Mouse (Mus musculus): ENCODE measurements around the gene Sestd1. TPM values are rescaled to one million over a fixed set of nuclear protein-coding genes. Genes with fewer than 3 reads are reported as not detected.

The Sestd1 gene
- total RNA-seq, 1 experiment from 2014 or later = 1.0 TPM

DNA sequence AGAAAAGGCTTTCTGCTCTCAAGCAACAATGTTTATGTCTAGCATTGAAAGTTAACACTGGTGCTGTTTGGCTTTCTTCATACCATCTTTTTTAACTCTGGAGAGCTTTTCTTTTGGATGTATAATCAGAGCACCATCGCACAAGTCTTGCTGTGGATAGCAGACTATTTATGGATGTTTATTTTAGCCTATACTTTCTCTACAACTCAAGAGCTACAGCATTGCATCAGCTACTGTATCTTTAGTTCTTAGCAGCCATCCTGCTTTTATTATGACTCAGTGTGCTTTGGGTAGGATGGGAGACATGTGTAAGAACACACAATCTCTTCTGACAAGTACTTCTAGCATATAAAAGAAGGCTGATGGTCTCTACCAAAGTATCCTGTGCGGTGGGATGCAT is 96.7 kb downstream of the Sestd1 start:
- no peak for ATAC-seq (ENCODE audit: extremely low read depth, insufficient number of reproducible peaks, low FRiP score, poor library complexity, severe bottlenecking)

- no peak for ATAC-seq (ENCODE audit: extremely low read depth, insufficient number of reproducible peaks, low FRiP score, poor library complexity, severe bottlenecking)
Measured at GRCm38 (mm10) chr2:77182996-77183380, 97.4 kb downstream of the Sestd1 start.

DNA sequence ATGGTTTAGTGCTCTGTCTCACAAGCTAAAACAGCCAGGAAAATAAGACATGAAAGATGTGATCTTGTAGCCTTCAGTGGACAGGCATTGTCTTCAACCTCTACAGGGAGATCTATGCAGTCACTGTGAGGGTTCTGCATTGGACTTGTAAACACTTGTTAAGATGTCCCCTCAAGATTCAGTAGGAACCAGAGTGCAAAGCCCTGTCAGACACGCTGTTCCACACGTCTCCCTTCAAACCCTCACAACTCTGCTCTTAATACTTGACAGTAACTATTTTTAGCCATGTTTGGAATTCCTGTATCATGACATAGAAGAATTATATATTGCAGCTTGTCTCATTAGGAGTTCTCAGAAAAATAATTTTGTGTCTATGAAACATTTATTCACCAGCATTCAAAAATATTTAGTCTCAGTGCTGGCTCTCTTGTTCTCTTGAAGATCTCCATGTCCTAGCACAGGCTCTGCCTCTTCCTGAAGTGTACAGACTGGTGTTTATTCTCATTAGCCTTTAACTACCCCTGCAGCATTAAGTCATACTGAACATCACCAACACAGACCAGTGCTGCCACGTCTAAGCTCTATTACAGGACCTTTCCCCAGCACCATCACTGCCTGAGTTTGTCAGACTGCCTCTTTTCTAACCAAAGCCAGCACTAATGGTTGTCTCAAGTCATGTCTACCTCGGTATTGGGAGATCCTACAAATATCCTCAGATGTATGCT is 98.0 kb downstream of the Sestd1 start:
- ATAC-seq (ENCODE audit: extremely low read depth, insufficient number of reproducible peaks, low FRiP score, poor library complexity, severe bottlenecking) = no peak

DNA sequence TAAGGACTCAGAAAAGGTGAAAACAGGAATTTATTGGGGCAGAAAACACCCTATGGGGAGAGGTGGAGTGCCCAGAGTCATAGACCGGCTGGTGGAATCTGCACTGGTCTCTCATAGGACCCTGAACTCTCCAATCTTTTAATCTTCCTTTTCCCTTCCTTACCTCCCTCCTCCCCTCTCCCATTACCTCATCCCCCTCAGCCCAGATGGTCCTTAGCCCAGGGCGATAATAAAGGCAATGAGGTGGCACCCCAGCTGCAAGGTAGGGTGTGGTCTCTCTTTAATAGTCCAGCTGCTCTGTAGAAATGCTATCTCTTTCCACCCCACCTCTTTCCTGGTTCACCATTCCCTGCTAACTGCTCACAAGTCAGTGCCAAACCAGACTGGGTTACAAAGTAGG is 102.9 kb downstream of the Sestd1 start:
- no peak for ATAC-seq (ENCODE audit: extremely low read depth, insufficient number of reproducible peaks, low FRiP score, poor library complexity, severe bottlenecking)

GRCm38 (mm10) chr2:77176413-77176812 is 104.0 kb downstream of the Sestd1 start:
- no peak for ATAC-seq (ENCODE audit: extremely low read depth, insufficient number of reproducible peaks, low FRiP score, poor library complexity, severe bottlenecking)

GRCm38 (mm10) chr2:77175411-77175810 is 105.0 kb downstream of the Sestd1 start:
- no peak for ATAC-seq (ENCODE audit: extremely low read depth, insufficient number of reproducible peaks, low FRiP score, poor library complexity, severe bottlenecking)

DNA sequence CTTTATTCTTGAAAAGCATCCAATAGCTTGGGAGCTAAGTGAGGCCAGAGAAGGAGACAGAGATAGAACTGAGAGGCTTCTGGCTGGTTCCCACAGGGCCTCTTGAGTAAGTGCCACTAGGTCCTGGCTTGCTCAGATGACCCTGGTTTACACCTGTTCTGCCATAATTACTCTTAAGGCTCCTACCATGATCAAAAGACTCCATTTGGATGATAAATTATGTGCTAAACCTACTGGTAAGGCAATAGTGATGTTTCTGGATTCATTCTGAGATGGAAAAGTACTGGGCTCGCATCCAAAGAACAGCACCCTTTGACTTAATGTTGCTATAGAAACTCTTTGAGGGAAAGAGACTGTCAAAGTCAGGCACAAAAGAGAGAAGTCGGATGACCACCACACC is 106.1 kb downstream of the Sestd1 start:
- ATAC-seq (ENCODE audit: extremely low read depth, insufficient number of reproducible peaks, low FRiP score, poor library complexity, severe bottlenecking) = no peak

GRCm38 (mm10) chr2:77173821-77174220 is 106.6 kb downstream of the Sestd1 start:
- no peak for ATAC-seq (ENCODE audit: extremely low read depth, insufficient number of reproducible peaks, low FRiP score, poor library complexity, severe bottlenecking)

DNA sequence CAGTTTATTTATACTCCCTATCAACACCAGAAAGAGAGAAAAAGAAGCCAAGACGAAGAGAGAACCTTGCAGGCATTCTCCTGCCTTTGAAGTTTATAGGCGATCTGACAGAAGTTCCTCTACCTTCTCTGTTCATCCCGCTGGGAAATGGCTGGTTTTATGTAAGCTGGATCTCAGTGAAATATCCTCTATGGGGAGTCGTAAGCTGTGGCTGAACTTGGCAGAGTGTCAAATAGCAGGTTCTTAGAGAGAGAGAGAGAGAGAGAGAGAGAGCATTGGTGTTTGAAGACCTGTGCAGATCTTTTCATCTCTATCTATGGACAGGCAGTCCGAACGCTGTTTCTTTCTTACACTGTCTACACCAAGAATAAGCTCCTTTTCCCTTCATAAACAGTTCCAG is 107.0 kb downstream of the Sestd1 start:
- ATAC-seq (ENCODE audit: extremely low read depth, insufficient number of reproducible peaks, low FRiP score, poor library complexity, severe bottlenecking) = no peak

- no peak for ATAC-seq (ENCODE audit: extremely low read depth, insufficient number of reproducible peaks, low FRiP score, poor library complexity, severe bottlenecking)
Measured at GRCm38 (mm10) chr2:77172241-77172671, 108.1 kb downstream of the Sestd1 start.

DNA sequence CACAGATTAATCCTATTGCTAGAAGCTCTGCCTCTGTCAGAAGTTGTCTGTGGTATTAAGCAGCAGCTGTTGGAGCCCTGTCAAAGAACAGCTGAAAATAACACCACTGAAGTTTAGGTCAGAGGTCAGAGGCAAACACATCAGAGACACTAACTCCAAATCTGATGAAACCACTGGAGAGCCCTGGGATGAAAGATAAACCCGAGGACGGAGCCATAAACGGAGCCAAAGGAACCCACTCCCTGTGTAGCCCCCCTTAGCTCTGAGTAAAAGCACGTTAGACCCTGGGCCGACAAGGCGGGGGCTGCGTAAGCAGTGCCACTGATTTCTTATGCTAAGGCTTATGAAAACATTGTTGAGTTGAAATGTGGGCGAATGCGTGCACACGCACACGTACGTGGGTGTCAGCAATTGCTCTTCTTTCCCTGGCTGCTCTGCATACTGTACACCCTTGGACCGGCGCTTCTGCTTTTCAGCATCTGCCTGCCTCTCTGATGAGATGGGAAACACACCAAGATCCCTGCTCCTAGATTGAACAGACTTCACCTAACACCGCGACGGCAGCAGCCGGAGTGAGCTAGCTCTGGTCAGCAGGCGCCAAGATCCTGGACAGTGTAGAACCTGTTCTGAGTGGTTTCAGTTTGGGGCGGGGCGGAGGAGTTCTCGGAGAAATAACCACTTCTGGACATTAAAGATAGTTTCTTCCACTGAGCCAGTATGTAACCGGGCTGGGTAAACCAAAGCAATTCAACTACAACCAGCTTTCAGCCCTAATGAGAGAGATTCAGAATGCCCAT is 108.8 kb downstream of the Sestd1 start:
- no peak for ATAC-seq (ENCODE audit: extremely low read depth, insufficient number of reproducible peaks, low FRiP score, poor library complexity, severe bottlenecking)

GRCm38 (mm10) chr2:77170633-77171105 is 109.7 kb downstream of the Sestd1 start, which contains the start of gene Ccdc141:
TSS of gene Ccdc141 (minus strand) at chr2:77170636.
- no peak for ATAC-seq (ENCODE audit: extremely low read depth, insufficient number of reproducible peaks, low FRiP score, poor library complexity, severe bottlenecking)

DNA sequence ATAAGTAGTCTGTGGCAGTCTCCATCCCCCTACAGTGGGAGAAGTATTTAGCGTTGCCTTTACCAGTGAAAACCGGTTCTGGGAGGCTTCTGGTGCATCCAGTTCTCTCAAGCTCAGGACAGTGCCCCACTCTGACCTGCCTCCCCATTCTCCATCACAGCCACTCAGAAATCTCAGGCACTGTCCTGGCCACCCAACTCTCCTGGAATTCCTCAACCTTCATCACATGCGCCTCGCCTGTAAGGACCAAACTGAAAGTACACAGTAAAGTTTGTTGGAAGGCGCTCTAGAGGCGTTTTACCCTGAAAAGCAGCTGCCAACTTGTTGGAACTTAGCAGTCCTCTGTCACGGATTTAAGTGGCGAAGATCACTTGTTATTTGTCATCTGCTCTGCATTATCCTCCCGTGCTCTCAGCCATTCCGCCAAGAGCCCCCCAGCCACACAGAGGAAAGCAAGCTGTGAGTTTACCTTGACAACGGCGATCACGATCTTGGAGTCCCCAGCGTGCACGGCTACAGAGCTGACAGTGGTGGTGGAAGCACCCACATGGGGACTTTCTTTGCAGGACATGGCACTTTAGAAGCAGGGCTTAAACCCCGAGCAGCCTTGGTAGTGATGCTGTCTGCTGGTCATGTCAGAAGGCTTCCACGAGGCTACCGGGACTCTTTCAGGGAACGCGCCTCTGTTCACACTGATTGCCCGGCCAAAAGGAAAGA is 110.3 kb downstream of the Sestd1 start:
- ATAC-seq (ENCODE audit: extremely low read depth, insufficient number of reproducible peaks, low FRiP score, poor library complexity, severe bottlenecking) = no peak

GRCm38 (mm10) chr2:77169218-77169617 is 111.2 kb downstream of the Sestd1 start:
- ATAC-seq (ENCODE audit: extremely low read depth, insufficient number of reproducible peaks, low FRiP score, poor library complexity, severe bottlenecking) = no peak

GRCm38 (mm10) chr2:77168781-77169180 is 111.6 kb downstream of the Sestd1 start:
- no peak for ATAC-seq (ENCODE audit: extremely low read depth, insufficient number of reproducible peaks, low FRiP score, poor library complexity, severe bottlenecking)

GRCm38 (mm10) chr2:77168081-77168685 is 112.2 kb downstream of the Sestd1 start:
- ATAC-seq (ENCODE audit: extremely low read depth, insufficient number of reproducible peaks, low FRiP score, poor library complexity, severe bottlenecking) = no peak

DNA sequence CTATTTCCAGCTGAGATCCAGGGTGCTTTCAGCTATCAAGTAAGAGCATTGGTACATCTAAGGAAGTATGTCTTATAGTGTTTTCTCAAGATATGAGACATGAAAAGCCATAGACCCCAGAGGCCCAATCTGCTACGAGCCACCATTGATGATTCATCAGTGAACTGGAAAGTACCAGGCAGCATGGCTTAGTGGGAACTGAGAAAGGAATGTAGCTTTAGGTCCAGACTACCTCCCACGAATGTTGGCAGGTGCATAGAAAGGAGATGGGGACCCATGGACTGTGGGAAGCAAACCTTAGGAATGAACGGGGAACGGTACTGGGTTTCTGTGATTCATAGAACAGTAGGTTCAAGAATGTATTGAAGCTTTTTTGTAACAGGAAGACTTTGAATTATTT is 114.0 kb downstream of the Sestd1 start:
- no peak for ATAC-seq (ENCODE audit: extremely low read depth, insufficient number of reproducible peaks, low FRiP score, poor library complexity, severe bottlenecking)

- no peak for ATAC-seq (ENCODE audit: extremely low read depth, insufficient number of reproducible peaks, low FRiP score, poor library complexity, severe bottlenecking)
Measured at GRCm38 (mm10) chr2:77164662-77165061, 115.7 kb downstream of the Sestd1 start.

DNA sequence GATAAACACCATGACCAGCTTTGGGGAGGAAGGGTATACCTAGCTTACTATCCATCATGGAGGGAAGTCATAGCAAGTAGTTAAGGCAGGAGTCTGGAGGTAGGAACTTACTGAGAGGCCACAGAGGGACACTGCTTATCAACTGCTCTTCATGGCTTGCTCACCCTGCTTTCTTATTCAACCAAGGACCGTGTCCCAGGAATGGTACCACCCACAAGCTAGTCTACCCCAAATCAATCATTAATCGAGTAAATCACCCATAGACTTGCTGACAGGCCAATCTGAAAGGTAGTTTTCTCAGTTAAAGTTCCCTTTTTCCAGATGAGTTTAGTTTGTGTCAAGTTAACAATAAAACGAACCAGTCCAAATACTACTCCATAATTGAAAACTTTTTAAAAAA is 117.0 kb downstream of the Sestd1 start:
- ATAC-seq (ENCODE audit: extremely low read depth, insufficient number of reproducible peaks, low FRiP score, poor library complexity, severe bottlenecking) = no peak
